Mouse (Mus musculus) forebrain, embryonic 12.5 days (tissue): Measurements from ENCODE around the gene H2-K1. TPM values are rescaled to one million over a fixed set of nuclear protein-coding genes. Genes with fewer than 3 reads are reported as not detected.

Source experiments
- ATAC-seq: fragments of 200-750 bp; cut with Nextera tagmentation; 2 replicates; pipeline ENCODE4 v1.8.0; 2017; ENCODE audit warnings: moderate TSS enrichment; ENCODE audit not compliant: low FRiP score
- H3K27ac ChIP-seq: fragments of 300-500 bp; sonication (generic); 2 replicates; pipeline ENCODE4 v1.5.1; 2016; ENCODE audit warnings: mild to moderate bottlenecking
- H3K27me3 ChIP-seq: fragments of 300-500 bp; sonication (generic); 2 replicates; pipeline ENCODE4 v1.6.1; 2016; ENCODE audit warnings: mild to moderate bottlenecking
- H3K36me3 ChIP-seq: fragments of 300-500 bp; sonication (generic); replicated peaks from 2 replicates; pipeline ENCODE4 v1.6.1; 2016; ENCODE audit warnings: mild to moderate bottlenecking
- H3K4me1 ChIP-seq: fragments of 300-500 bp; sonication (generic); 2 replicates; pipeline ENCODE4 v1.6.1; 2016
- H3K4me2 ChIP-seq: fragments of 300-500 bp; sonication (generic); 2 replicates; pipeline ENCODE4 v1.6.1; 2016; ENCODE audit warnings: mild to moderate bottlenecking, moderate library complexity
- H3K4me3 ChIP-seq: fragments of 300-500 bp; sonication (generic); replicated peaks from 2 replicates; pipeline ENCODE4 v1.5.1; 2016; ENCODE audit warnings: mild to moderate bottlenecking
- H3K9ac ChIP-seq: fragments of 300-500 bp; sonication (generic); 2 replicates; pipeline ENCODE4 v1.6.1; 2016; ENCODE audit warnings: mild to moderate bottlenecking
- H3K9me3 ChIP-seq: fragments of 300-500 bp; sonication (generic); 2 replicates; pipeline ENCODE4 v1.6.1; 2016
- whole genome bisulfite sequencing: fragments of 180-500 bp; shearing (Covaris S2); methylation state at CpG from one replicate; pipeline ENCODE4 v1.1.7; 2016; 5-methylcytosine and 5-hydroxymethylcytosine counted together
- polyA plus RNA-seq: library from polyadenylated mRNA; unstranded; fragments of >200 nt; fragmentation: Nextera tagmentation; extraction: Ambion mirVana; gene quantifications from 2 replicates; pipeline ENCODE4 v1.2.1, GENCODE M21; 2016

Gene H2-K1
- polyA plus RNA-seq, 1 experiment from 2014 or later = 28.2 TPM

DNA sequence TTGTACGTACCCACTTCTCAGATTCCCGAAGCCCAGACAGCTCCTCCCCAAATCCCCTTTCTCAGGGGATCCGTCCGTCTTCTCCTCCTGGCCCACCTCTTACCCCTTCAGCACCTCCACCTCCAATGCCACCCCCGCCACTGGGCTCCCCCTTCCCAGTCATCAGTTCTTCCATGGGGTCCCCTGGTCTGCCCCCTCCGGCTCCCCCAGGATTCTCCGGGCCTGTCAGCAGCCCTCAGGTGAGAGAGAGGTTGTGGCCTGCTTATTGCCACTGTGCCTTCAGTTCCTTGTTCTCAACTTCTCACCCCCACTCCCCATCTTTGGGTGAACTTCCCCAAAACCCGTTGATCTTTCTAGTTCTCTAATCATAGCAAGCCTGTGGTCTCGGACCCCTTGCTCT is 32.7 kb upstream of the H2-K1 start:
- Histone ChIP-seq H3K9me3 (no peaks in the 10 kb centered on the region), H3K36me3 (peaks cover 66% of the 10 kb centered on the region), H3K27ac (peak overlapping the region; percentile 98; the same call in 1 of the 2 replicates), H3K4me1 (peaks cover 51% of the 10 kb centered on the region), H3K4me2 (peak overlapping the region; percentile 99), H3K9ac (peak overlapping the region; percentile 96), H3K4me3 (peak overlapping the region; percentile 95), H3K27me3 (no peaks in the 10 kb centered on the region)
- WGBS = 71% methylated on average over 8 of the region's 9 CpGs
- ATAC-seq = no peak

DNA sequence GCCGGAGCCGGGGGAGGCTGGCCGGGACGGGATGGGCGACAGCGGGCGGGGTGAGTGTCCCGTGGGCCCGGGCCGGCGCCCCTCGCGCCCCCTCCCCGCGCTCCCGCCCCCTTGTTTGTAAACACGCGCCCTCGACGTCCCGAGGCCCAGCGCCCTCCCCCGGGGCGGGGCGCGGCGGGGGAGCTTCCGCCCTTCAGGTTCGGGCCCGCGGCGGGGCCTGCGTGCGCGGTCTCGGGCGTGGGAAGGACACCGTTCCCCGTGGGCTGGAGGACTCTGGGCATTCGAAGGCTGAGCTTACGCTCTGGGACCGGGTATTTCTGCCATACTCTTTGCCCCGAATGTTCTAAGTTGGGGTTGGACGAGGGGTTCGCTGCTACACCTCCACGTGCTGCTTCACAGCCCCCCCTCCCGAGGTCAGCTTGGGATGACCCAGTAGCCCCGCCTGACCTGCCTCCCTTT is 32.1 kb upstream of the H2-K1 start:
- H3K4me1 ChIP-seq = peaks cover 54% of the 10 kb centered on the region
- WGBS = 1% methylated on average over 39 of the region's 48 CpGs
- ATAC-seq = peak; percentile 4

DNA sequence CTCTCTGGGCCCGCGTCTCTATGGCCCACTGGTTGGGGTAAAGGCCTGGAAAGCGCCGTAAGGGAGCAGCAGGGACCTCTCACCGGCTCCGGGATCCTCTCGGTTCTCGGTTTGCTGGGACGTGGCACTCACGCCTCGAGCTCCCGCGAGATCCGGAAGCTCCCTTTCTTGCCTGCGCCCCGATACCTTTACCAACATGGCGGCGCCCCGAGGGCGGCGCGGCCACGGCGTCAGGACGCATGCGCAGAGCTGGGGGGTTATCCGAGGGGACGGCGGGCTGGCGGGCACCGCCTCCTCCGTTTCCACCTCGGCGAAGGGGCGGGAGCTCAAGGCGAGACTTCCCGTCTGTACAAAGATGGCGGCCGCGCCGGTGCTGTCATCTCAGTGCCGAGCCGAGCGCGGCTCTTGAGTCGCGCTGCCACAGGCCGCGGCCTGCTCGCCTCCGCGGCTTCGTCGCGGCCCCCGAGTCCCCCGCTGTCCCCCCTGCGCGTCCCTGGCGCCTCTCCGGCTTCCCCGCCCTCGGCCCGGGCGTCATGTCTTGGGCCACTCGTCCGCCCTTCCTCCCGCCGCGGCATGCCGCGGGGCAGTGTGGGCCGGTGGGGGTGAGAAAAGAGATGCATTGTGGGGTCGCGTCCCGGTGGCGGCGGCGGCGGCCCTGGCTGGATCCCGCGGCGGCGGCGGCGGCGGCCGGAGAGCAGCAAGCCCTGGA is 31.5 kb upstream of the H2-K1 start, which contains the start of the genes Slc39a7 and Rxrb:
Gene Slc39a7, minus strand, starts transcription at position 218 of the 709 bp plus-strand sequence.
Gene Rxrb, plus strand, starts transcription at position 348 of the 709 bp plus-strand sequence.
- Histone ChIP-seq H3K4me3 (peak within 1 kb of the TSS; percentile 95), H3K36me3 (peaks cover 54% of the 10 kb centered on the region), H3K9me3 (no peaks in the 10 kb centered on the region), H3K4me2 (peak within 1 kb of the TSS; percentile 99), H3K4me1 (peaks cover 59% of the 10 kb centered on the region), H3K9ac (peak within 1 kb of the TSS; percentile 96), H3K27ac (peak within 1 kb of the TSS; percentile 98), H3K27me3 (no peaks in the 10 kb centered on the region)
- ATAC-seq = peak; percentile 73
- under 1% methylated on average over 71 of the region's 88 CpGs for WGBS

More for the DNA sequence above, 32.1 kb upstream of the H2-K1 start:
- Histone ChIP-seq H3K9ac (peak overlapping the region; percentile 96), H3K4me3 (peak overlapping the region; percentile 95), H3K27ac (peak overlapping the region; percentile 98), H3K9me3 (no peaks in the 10 kb centered on the region), H3K36me3 (peaks cover 60% of the 10 kb centered on the region), H3K27me3 (no peaks in the 10 kb centered on the region), H3K4me2 (peak overlapping the region; percentile 99)

- Histone ChIP-seq H3K4me1 (peaks cover 67% of the 10 kb centered on the region), H3K36me3 (peaks cover 47% of the 10 kb centered on the region), H3K4me3 (peak overlapping the region; percentile 95), H3K4me2 (peak overlapping the region; percentile 99), H3K9me3 (no peaks in the 10 kb centered on the region), H3K9ac (peak overlapping the region; percentile 96), H3K27me3 (no peaks in the 10 kb centered on the region), H3K27ac (peak overlapping the region; percentile 98)
- ATAC-seq = no peak
- WGBS = 5% methylated on average over 20 of the region's 20 CpGs
These were observed 30.7 kb upstream of the H2-K1 start for GRCm38 (mm10) chr17:34030861-34031326.

DNA sequence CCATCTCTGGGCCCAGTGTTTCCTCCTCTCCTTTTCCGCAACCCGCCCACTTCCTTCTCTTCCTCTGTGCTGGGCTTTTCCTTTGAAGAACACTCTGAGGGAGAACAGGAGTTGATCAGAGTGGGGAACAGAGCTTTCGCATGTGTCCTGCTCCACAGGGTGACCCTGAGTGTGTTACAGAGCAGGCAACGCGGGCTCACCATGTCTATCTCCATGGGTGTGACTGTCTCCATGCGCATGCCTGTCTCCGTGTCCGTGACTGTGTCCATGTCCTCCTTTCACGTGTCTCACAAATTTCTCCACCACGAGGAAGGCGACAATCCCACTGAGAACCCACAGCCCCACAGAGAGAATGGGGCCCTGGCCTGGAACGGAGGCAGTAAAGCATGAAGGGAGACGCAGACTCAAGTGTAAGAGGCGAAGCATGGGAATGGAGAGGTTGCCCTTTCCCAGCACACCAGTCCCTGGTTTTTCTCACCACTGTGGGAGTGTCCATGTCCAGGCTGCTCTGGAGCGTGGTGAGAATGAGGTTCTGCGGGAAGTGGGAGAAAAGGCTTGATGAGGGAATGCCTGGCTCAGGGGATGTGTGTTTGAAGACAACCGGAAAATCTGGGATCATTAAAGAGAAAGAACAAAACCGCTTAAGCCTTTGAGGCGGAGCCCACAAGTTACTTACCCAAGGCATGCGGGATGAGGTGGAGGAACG is 29.9 kb upstream of the H2-K1 start:
- Histone ChIP-seq H3K9me3 (no peaks in the 10 kb centered on the region), H3K4me2 (peak overlapping the region; percentile 99), H3K36me3 (peaks cover 39% of the 10 kb centered on the region), H3K4me1 (peaks cover 75% of the 10 kb centered on the region), H3K9ac (peak overlapping the region; percentile 96), H3K27ac (no peak overlapping the region; the same call in 1 of the 2 replicates), H3K4me3 (peak overlapping the region; percentile 95), H3K27me3 (no peaks in the 10 kb centered on the region)
- 75% methylated on average over 21 of the region's 21 CpGs for WGBS
- ATAC-seq = no peak

DNA sequence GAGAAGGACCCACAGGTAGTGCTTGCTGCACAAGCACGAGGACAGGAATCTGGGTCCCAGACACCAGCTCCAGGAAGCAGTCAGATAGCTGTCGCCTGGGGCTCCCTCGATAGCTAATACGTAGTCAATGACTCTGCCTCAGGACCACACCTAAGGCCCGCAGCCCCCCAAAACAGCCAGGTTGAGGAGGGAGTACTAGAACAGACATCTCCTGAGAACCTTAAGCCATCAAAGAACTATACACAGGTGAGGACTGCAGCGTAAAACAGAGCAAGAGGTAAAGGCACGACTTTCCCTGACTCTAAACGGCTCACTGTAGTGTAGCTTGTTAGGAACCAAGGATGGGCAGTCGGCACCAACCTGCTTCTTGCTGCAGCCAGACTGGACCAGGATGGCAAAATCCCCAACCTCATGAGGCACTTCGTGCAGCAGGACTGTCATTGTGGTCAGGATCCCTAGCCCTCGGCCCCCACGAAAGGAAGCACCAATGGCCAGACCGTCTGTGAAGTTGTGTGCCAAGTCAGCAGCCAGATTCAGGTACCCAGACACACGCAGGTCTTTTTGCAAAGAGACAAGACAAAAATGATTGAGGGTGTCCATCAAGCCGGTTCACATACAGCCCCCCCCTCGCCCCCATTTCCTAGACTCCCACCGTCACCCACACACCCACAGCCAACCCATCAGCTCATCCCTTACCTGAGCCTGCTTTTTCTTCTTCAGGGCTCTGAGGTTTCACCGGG is 29.2 kb upstream of the H2-K1 start:
- Histone ChIP-seq H3K4me3 (peak overlapping the region; percentile 95), H3K36me3 (peaks cover 32% of the 10 kb centered on the region), H3K4me1 (peaks cover 75% of the 10 kb centered on the region), H3K27ac (peak overlapping the region; percentile 98), H3K9me3 (no peaks in the 10 kb centered on the region), H3K9ac (peak overlapping the region; percentile 96; the same call in 1 of the 2 replicates), H3K4me2 (peak overlapping the region; percentile 99), H3K27me3 (no peaks in the 10 kb centered on the region)
- no peak for ATAC-seq
- WGBS = 87% methylated on average over 18 of the region's 18 CpGs

DNA sequence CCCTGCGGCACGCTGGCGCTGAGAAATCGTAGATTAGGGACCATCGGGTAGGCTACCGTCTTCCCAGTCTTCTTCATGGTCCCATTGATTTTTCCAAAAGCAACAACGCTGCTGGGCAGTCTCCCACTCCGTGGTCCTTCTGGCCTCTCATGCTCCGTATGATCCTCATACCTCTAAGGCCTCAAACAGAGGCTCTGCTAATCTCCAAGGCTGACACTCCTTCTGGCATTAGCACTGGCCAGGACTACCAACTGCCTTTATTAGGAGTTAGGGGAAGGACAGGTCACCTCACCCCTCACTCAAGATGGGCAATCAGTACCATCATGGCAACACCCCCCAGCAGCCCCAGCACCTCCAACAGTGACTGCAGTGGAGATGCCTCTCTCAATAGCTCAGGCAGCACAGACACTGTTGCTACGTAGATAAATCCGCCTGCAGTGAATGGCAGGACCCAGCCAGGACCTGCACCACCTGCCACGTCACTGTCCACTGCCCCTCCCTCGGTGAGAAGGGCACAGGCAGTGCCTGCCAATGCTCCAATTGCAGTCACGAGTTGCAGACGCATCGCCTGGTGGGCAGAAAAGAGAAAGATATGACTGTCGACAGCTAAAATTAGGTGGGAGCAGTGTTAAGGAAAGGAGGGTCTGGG is 28.5 kb upstream of the H2-K1 start:
- peaks cover 74% of the 10 kb centered on the region for H3K4me1 ChIP-seq
- peak overlapping the region; percentile 93; the same call in 1 of the 2 replicates for H3K9ac ChIP-seq
- peak overlapping the region; percentile 83 for H3K4me2 ChIP-seq
- 47% methylated on average over 17 of the region's 17 CpGs for WGBS
- H3K4me3 ChIP-seq = peak overlapping the region; percentile 69
- peaks cover 26% of the 10 kb centered on the region for H3K36me3 ChIP-seq
- H3K27me3 ChIP-seq = no peaks in the 10 kb centered on the region
- H3K27ac ChIP-seq = peak overlapping the region; percentile 98
- no peaks in the 10 kb centered on the region for H3K9me3 ChIP-seq
- no peak for ATAC-seq

- Histone ChIP-seq H3K9me3 (no peaks in the 10 kb centered on the region), H3K27me3 (no peaks in the 10 kb centered on the region), H3K9ac (peak within 1 kb of the TSS; percentile 93), H3K36me3 (peaks cover 33% of the 10 kb centered on the region), H3K4me1 (peaks cover 73% of the 10 kb centered on the region), H3K4me2 (peak within 1 kb of the TSS; percentile 83), H3K4me3 (peak within 1 kb of the TSS; percentile 69), H3K27ac (peak within 1 kb of the TSS; percentile 98)
- peak; percentile 72 for ATAC-seq
- WGBS = under 1% methylated on average over 49 of the region's 49 CpGs
These were observed 27.6 kb upstream of the H2-K1 start, which contains the start of gene H2-Ke6 for GRCm38 (mm10) chr17:34027656-34028223. Gene H2-Ke6 (minus strand): TSS chr17:34028060.

DNA sequence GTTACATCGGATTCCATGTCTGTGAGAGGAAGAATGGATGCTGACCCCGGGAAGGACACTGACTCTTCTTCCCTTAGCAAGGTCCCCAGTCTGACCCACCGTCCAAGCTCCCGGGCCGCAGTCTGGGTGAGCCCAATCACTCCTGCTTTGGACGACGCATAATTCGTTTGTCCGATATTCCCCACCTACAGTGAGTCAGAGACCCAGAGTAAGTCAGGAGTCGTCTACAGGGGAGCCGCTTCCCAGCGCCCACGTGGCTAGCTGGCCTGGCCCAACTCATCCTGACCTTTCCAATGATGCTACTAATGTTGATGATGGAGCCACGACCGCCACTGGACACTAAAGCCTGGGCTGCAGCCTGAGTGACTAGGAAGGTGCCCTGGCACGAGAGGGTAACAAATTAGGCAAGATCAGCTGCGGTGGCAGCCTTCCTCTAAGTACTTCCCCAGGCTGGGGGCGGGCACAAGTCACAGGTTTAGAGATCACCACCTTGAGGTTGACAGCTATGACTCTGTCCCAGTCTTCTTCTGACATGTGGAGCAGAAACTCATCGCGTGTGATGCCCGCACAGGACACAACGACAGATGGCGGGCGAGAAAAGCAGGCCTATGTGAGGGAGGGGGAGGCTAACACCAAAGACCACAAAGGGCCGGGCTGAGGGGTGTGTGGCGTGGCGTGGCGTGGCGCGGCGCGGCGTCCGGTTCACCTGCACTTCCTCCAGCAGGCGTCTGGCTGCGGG is 26.9 kb upstream of the H2-K1 start:
- Histone ChIP-seq H3K27ac (peak overlapping the region; percentile 98), H3K27me3 (no peaks in the 10 kb centered on the region), H3K4me3 (peak overlapping the region; percentile 69), H3K9me3 (no peaks in the 10 kb centered on the region), H3K4me2 (peak overlapping the region; percentile 83), H3K9ac (peak overlapping the region; percentile 93), H3K36me3 (peaks cover 39% of the 10 kb centered on the region), H3K4me1 (peaks cover 75% of the 10 kb centered on the region)
- WGBS = 4% methylated on average over 36 of the region's 36 CpGs
- no peak for ATAC-seq

GRCm38 (mm10) chr17:34026221-34026620 is 26.1 kb upstream of the H2-K1 start:
- peak overlapping the region; percentile 83 for H3K4me2 ChIP-seq
- H3K36me3 ChIP-seq = peaks cover 48% of the 10 kb centered on the region
- H3K9ac ChIP-seq = peak overlapping the region; percentile 93
- peaks cover 75% of the 10 kb centered on the region for H3K4me1 ChIP-seq
- peak overlapping the region; percentile 98 for H3K27ac ChIP-seq
- no peaks in the 10 kb centered on the region for H3K9me3 ChIP-seq
- 0% methylated on average over 2 of the region's 2 CpGs for WGBS
- H3K27me3 ChIP-seq = no peaks in the 10 kb centered on the region
- peak overlapping the region; percentile 69 for H3K4me3 ChIP-seq
- no peak for ATAC-seq
